Mouse (Mus musculus): ENCODE measurements at regions not wholly inside any gene's neighbourhood (a gene's known extent, or its start where the extent isn't known, plus 50 kb on each side); places are given as distances from the start of the nearest gene placed in this dataset.

GRCm38 (mm10) chr3:136993473-136993872 lies 323.5 kb downstream of the Ppp3ca start:
- no peak for DNase-seq (ENCODE audit: low spot score)

DNA sequence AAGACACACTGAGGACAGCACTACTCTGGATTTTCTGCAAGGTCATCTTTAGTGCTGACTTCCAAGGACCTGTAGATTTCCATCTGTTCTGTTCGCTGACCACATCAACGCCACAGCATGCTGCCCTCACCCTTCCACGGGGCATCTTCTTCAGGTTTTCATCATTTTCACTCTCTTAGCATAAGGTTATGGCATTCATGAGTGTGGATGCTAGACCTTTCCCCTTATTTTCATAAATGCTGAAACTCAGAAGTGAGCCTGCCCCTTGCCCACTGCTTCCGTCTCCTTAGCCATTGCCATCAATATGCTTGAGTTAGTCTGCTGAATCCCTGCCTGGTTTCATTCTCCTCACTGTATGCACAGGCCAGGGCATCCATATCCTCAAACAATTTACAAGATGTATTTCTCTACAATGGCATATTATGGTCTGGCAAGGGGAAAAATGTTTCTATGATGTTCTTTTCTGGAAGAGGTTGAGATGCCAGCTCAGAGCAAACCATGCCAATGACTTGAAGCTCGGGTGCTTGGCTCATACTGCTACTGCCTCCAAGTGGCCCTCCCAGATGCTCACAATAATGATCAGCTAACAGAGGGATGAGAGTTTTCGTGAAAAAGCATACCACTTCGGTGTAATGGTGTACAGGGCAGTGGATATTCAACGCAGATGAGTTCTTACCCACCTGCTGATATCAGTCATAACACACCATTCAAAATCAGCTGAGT lies 324.6 kb downstream of the Ppp3ca start:
- no peak for DNase-seq (ENCODE audit: low spot score)

- DNase-seq (ENCODE audit: low spot score): no peak
Observed at GRCm38 (mm10) chr3:136995611-136996335, 325.8 kb downstream of the Ppp3ca start.

DNA sequence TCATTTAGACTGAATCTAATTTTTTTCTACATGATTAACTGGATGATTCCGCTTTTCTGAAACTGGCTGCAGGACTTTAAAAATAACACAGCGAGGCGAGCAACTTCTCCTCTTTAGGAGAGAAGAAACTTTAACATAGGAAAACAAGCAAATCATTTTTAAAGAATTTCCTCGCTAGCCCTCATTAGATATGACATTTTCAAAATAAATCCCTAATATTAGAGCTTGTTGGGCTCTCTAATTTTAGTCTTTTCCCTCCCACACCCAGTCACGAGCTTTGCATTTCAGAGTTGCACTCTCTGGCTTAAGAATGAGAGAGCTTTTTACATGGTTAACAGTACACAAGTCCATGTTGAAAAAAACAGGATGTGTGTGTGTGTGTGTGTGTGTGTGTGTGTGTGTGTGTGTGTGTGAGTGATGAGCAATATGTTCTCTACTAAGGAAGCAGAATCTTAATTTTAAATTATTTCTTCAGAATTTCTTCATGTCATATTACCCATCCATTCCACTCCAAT lies 326.5 kb downstream of the Ppp3ca start:
- no peak for DNase-seq (ENCODE audit: low spot score)

DNA sequence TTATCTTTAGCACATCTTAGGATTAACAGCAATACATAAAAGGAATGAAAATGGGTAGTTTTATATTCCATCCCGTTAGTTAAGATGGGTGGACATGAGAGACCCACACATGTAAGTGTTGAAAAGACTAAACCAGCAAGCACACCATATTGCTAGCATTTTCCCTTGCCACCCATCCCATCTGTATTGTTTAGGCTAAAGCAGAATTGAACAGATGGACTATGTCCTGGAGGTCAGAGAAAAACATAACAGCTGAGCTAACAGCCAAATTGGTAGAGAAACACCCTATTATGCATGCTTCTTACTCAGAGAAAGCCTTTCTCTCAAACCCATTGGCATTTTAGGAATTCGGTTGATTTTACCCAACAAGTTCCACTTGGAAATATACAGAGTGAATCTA lies 329.3 kb upstream of the Emcn start:
- no peak for DNase-seq (ENCODE audit: low spot score)

GRCm38 (mm10) chr3:137014686-137015085 lies 326.2 kb upstream of the Emcn start:
- no peak for DNase-seq (ENCODE audit: low spot score)

DNA sequence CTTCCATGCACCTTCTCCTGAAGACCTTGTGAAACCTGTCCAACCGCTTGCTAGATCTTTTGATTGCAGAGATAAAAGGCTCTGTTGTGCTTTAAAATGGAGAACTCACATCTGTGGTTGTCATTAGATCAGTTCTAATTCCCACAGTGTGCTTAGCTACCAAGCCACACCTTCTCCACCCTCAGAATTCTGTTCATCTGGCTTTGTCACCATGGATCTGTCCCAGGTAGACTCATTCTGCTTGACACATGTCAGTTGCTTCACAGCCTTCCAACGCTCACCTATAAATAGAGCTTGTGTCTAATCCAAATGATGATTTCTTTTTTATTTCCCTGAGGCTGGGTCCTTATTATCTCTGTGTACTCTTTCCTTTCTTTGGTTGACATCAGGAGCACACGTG lies 325.7 kb upstream of the Emcn start:
- DNase-seq (ENCODE audit: low spot score): no peak

DNA sequence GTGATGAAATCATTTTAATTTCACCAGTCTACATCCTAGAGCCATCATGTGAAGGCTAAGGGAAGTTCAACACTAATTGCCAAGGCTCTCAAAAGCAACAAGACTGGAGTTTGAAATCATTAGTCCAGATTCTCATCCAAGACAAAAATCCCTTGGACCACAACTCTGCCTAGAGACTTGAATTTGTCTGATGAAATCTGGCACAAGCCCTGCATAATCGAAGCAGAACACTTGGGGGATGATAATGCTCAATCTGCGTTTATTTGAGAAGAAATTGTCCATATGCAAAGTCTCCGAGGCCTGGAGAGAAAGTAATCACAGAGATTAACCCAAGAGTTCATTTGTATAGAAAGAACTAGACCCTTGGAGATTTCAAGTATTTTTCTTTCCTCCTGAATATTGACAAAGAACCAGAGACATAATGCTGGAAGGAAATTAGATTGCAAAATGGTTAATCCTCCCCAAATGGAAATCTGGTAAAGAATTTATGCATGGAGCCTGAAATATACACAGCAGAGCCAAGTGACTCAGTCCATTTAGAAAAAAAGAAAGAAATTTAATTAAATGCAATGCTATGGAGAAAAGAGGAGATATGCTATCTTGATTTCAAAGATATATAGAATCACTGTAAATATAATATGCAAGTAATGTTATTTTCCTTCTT lies 320.8 kb upstream of the Emcn start:
- DNase-seq (ENCODE audit: low spot score): no peak

DNA sequence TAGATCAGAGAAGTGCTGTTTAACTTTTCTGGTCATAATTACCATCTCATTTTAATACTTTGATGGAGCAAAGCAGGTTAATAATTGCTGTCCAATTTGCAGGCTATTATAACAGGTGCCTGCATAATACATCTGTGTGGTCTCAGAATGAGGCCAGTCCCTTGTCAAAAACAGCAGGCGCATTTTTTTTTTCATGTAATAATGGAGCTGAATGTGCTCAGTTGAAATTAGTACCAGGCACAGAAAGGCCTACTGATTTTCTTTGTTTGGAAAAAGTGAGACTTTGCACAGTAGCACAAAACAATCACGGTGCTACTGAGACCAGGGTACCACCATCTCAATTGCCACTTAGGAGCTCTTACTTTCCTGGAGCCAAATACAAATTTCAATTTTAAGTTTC lies 311.3 kb upstream of the Emcn start:
- DNase-seq (ENCODE audit: low spot score): no peak

GRCm38 (mm10) chr3:137032802-137033201 lies 308.1 kb upstream of the Emcn start:
- no peak for DNase-seq (ENCODE audit: low spot score)

DNA sequence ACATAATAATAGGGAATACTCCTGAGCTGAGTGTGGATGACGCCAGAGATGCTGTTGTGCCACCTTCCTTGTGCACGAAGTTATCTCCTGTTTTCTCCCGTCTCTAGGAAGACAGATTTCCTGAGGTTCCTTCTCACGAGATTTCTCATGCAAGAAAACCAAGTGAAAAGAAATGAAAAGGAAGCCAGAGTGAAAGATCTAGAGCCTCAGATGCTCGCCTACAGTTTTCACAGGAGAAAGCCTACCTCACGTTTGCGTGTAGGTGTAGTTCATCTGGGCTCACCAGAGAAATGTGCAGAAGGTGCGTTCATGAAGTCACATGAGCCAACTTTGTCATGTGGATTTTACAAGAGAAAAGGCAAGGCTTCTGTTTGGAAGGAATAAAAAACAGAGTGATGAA lies 301.2 kb upstream of the Emcn start:
- DNase-seq (ENCODE audit: low spot score): no peak

- DNase-seq (ENCODE audit: low spot score): no peak
Observed at GRCm38 (mm10) chr3:137056544-137057224, 284.2 kb upstream of the Emcn start.

GRCm38 (mm10) chr3:137057225-137057910 lies 283.5 kb upstream of the Emcn start:
- DNase-seq (ENCODE audit: low spot score): no peak

GRCm38 (mm10) chr3:137057911-137058260 lies 283.0 kb upstream of the Emcn start:
- no peak for DNase-seq (ENCODE audit: low spot score)

GRCm38 (mm10) chr3:137062067-137062466 lies 278.8 kb upstream of the Emcn start:
- DNase-seq (ENCODE audit: low spot score): no peak

DNA sequence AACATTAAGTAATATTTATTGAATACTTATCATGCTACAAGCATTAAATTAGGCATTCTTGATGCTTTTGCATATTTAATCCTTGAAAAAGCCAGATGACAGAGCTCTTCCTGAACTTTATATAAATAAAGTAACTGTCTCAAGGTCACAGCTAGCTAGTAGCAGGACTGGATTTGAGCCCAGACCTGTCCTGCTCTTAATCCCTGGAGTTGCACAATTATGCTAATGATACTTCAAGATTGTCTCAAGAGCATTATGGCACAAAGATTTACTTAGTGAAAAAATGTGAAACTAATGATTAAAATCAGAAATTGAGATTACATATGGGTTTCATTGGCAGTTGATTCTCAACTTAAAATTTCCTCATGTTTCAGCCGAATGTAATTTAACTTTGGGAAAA lies 273.5 kb upstream of the Emcn start:
- no peak for DNase-seq (ENCODE audit: low spot score)

DNA sequence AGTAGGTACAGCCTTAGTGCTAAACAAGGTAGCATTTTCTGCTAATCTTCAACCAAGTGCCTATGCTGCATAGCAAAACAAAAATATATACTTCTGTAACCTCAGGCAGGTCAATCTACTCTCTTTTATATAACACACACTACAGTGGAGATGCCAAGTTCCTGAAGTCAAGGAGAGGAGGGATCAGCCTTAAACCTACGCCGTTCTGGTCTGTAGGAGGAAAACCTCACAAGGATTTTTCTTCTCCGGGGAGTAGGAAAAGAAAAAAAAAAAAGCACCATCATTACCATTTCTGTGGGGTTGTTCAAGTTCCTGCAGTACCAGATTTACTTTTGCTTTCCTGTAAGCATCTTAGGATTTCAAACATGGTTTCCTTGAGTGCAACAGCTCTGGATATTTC lies 271.5 kb upstream of the Emcn start:
- no peak for DNase-seq (ENCODE audit: low spot score)

- no peak for DNase-seq (ENCODE audit: low spot score)
Observed at GRCm38 (mm10) chr3:137077718-137078599, 262.9 kb upstream of the Emcn start.

GRCm38 (mm10) chr3:137078600-137078975 lies 262.3 kb upstream of the Emcn start:
- no peak for DNase-seq (ENCODE audit: low spot score)

DNA sequence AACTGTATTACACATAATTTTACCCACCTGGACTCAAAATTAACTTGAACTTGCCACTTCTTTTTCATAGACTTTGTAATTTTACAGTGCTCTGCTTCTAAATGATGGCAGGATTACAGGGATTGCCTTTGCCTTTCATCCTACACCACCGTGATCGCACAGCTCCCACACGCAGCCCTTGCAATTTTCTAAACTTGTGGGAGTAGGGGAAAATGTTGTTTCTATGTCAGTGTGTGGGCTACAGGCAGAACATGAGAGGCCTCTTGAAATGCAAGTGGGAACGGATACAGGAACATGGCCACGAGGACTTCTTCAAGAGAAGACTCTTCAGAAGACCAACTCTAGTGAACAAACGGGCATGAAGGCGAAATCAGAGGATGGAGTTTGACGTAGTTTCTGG lies 254.0 kb upstream of the Emcn start:
- DNase-seq (ENCODE audit: low spot score): no peak

Measured in spleen, adult 12 weeks (tissue).